Mouse (Mus musculus): Measurements from ENCODE around the gene Clip2.
A peak's percentile ranks its signal among the peaks of the same experiment; 100 is the strongest.
"Not testable (repeated sequence)": the region's sequence is repeated elsewhere in the genome, so short reads cannot be mapped to it uniquely, and the experiment has no call there.

Clip2 gene

DNA sequence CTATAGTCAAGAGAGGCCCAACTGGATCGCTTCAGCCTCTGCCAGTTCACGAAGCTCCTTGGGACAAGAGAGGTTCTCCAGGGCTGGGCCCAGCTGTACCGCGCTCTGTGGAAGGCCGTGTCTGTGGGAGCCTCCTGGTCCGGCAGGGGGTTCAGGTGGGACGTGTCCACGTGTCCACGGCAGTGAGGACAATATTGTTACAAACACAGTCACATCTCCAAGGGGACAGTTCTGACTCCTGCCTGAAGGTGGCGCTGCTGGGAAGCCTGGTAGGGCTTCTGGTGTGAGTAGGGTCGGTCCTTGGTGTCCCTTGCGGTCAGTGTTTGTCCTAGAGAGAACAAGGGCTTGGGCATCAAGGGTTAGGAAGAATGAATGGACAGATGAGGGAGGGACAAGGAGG, 61.8 kb downstream of the Clip2 start:
- DNase-seq (ENCODE audit: low spot score in 2 of 2) = peak in 1 of 2 experiments; percentile 53

DNA sequence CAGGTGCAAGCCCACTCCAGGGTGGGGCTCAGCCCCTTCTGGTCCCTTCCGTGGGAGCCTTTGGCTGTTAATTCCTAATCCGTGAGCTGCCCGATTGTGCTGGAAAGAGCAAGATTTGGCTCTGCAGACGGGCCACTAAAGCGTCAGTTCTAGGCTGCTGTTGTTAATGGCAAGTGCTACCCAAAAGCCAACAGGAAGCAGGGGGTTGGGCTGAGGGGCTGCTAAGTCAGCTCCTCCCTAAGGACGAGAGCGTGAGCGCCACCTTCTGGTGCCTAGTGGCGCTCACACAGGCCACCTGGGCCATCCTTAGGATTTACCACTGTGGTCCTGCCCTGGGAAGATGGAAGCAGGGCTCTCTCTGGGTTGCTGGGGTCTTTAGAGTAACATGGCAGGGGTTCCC, 62.7 kb downstream of the Clip2 start:
- peak in 1 of 2 experiments; percentile 61 for DNase-seq (ENCODE audit: low spot score in 2 of 2)

GRCm38 (mm10) chr5:134488596-134488995, 63.6 kb downstream of the Clip2 start:
- peak in 1 of 2 experiments; percentile 19 for DNase-seq (ENCODE audit: low spot score in 2 of 2)

GRCm38 (mm10) chr5:134488042-134488441, 64.2 kb downstream of the Clip2 start:
- peak in 1 of 2 experiments; percentile 55 for DNase-seq (ENCODE audit: low spot score in 2 of 2)

DNA sequence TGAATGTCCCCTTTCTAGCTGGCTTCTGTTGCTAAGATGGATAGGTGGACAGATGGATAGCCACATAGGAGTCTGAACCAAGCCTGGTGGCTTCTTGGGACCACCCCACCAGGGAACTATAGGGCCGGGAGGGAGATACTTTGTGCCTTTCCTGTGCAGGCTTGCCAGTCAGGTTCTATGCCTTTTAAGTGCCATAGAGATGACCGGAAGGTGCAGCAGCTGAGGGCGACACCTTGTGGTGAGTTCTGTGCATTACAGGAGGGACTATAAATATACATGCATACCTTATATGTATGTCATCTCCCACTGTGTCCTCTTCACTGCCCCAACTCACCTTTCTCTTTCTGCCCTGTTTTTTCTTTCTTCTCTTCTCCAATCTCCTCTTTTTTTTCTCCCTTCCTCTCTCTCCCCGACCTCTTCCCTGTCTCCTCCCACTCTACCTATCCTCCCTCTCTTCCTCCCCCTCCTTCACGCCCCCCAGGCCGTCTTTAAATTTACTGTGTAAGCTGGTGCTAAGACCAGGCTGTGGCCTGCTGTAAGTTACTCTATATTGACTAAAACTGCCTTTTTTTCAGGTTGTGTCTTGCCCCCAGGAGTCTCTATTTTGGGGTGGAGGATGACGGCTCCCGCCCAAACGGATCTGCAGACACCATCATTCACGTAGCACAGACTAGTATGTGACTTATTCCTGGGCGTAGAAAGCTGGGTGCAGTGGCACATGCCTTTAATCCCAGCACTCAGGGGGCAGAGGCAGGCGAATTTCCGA, 66.2 kb downstream of the Clip2 start:
- DNase-seq (ENCODE audit: low spot score in 2 of 2) = peak; percentile 75 to 83

- DNase-seq (ENCODE audit: low spot score in 2 of 2) = peak in 1 of 2 experiments; percentile 26
Measured at GRCm38 (mm10) chr5:134485183-134485730, 67.0 kb downstream of the Clip2 start.

DNA sequence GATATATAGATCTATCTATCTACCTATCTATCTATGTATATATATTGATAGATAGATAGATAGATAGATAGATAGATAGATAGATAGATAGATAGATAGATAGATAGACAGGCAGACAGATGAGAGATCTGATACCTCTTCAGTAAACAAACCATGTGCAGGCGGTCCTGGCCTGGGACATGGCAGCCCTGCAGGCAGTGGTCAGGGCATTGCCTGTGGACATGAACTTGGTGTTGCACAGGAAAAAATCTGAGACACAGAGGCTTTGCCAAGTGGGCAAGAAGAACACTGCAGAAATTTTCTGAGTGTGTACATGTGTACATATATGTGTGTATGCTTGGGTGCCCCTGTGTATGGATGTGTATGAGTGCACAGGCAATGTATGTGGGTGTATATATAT, 68.9 kb downstream of the Clip2 start:
- DNase-seq (ENCODE audit: low spot score in 2 of 2) = peak in 1 of 2 experiments; percentile 14

- peak in 1 of 2 experiments; percentile 9 for DNase-seq (ENCODE audit: low spot score in 2 of 2)
Measured at GRCm38 (mm10) chr5:134482331-134482730, 69.9 kb downstream of the Clip2 start.

DNA sequence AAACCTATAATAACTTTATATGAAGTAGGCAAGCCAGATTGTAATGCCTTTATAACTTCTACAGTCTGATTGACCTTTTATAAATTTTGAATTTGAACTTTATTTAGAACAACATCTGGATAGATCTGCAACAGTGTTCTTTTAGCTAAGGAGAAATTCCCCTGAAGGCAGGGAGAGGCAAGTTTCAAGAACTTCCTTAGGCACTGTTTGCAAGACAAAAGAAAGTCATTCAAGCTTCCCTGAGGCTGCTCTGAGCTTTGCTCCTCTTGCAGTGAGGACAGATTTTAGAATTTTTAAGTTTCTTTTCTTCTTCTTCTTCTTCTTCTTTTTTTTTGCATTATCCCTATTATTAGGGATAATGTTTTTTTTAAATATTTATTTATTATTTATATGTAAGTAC, 73.3 kb downstream of the Clip2 start:
- not testable (repeated sequence) for DNase-seq (ENCODE audit: low spot score in 2 of 2)

GRCm38 (mm10) chr5:134475686-134476085, 76.5 kb downstream of the Clip2 start:
- DNase-seq (ENCODE audit: low spot score in 2 of 2) = peak in 1 of 2 experiments; percentile 10

GRCm38 (mm10) chr5:134475006-134475605, 77.1 kb downstream of the Clip2 start:
- DNase-seq (ENCODE audit: low spot score in 2 of 2) = no peak

- no peak for DNase-seq (ENCODE audit: low spot score in 2 of 2)
Measured at GRCm38 (mm10) chr5:134473902-134474301, 78.3 kb downstream of the Clip2 start.

DNA sequence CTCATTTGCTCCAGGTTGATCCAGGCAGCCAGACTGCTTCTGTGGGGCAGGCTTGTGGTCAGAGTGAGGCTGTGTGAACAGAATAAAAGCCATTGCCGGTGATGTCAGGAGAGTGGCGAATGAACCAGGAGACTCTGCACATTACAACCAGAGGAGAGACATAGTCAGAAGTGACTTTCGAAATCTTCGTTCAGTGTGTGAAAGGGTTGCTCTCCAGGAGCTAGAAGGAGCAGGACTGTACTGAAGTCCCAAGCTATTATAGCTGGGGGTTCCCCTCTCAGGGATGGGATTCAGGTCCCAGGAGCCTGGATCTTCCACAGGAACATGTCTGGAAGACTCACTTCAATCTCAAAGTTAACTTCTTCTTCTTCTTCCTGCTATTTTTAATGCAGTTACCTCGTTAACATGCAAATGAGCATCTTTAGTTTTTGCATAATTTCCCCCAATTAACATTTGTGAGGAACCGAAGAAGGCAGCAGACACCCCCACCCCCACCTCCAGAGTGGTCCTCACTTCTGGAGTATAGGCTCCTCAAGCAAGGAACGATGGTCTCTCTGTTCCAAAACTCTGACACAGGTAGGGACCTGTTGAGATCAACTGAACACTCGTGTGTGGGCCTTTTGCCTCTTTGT, 81.6 kb downstream of the Clip2 start:
- no peak for DNase-seq (ENCODE audit: low spot score in 2 of 2)

- no peak for DNase-seq (ENCODE audit: low spot score in 2 of 2)
Measured at GRCm38 (mm10) chr5:134469559-134470150, 82.6 kb downstream of the Clip2 start.

- DNase-seq (ENCODE audit: low spot score in 2 of 2) = no peak
Measured at GRCm38 (mm10) chr5:134468158-134468765, 84.0 kb downstream of the Clip2 start.

- no peak for DNase-seq (ENCODE audit: low spot score in 2 of 2)
Measured at GRCm38 (mm10) chr5:134467030-134467549, 85.1 kb downstream of the Clip2 start.

DNA sequence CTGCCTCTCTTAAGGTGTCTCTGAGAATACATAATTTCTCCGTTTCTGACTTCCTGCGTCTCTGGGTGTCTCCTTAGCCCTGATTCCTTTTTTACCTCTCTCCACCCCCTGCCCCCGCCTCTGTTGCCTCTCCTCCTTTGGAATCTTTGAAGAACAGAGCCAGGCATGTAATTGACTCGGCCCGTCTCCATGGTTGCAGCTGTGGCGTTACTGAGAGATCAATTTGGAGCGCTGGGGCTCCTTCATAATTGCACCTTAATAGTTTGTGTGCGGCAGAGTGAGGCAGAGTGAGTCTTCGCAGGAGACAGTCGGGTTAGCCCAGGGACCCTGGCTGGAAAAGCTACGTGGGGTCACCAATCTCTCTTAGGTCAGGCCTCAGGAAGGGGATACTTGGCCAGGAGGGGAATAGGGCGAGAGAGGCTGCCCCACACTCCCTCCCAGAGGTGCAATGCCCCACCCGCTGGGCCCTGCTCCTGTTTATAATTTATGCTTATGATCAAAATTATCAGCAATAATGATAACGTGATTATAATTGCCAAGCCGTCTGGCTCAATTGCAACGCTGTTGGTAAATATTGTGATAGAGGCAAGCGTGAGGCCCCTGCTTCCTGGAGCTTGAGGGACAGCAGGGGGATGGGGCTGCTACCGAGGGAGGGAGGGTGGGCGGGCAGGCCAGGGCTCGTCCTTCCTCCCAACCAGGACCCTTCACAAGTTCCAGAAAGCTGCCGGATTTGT, 85.8 kb downstream of the Clip2 start:
- DNase-seq (ENCODE audit: low spot score in 2 of 2) = peak; percentile 66 to 78

GRCm38 (mm10) chr5:134465197-134465596, 87.0 kb downstream of the Clip2 start:
- no peak for DNase-seq (ENCODE audit: low spot score in 2 of 2)

DNA sequence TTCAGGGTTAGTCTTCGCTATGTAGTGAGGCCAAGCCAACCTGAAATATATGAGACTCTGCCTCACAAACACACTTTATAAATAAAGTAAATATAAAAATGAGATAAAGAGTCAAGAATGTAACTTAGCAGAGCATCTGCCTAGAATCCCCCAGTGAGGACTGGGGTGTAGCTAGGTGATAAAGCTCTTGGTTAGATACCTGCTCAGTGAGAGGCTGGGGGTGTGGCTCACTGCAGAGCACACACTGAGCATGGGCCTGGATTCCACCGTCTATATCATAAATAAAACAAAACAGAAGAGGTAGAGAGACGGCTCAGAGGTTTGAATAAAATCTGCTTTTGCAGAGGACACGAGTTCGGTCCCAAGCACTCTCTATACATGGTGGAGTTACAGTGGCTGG, 88.0 kb downstream of the Clip2 start:
- DNase-seq (ENCODE audit: low spot score in 2 of 2) = no peak

DNA sequence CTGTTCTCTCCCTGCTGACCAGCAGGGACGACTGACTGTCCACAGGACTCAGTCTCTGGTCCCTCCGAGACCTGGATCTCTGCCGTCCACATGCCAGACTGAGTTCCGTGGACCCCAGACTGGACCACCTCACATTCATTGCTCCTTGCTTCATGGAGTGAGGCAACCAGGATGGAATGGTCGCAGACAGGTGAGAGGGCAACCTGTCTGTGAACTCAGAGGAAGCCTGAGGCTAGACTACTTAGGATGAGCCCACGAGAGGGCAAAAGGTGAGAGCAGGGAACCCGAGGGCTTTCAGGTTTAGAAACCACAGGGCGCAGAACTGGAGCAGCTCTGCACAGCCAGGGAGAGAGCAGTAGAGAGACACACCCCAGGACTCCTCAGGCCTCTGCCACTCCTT, 89.5 kb downstream of the Clip2 start:
- no peak for DNase-seq (ENCODE audit: low spot score in 2 of 2)

- DNase-seq (ENCODE audit: low spot score in 2 of 2) = no peak
Measured at GRCm38 (mm10) chr5:134462316-134462715, 89.9 kb downstream of the Clip2 start.
